Mouse (Mus musculus): Measurements from ENCODE around the gene Msx2.

Msx2 gene

GRCm38 (mm10) chr13:53465191-53465820, 7.6 kb downstream of the Msx2 start:
- in situ Hi-C loops (cut with MboI, MseI): loop anchor here (10.0 kb wide), 1 partner anchor 219 kb away; no protein-coding TSS in a partner anchor

GRCm38 (mm10) chr13:53464441-53465001, 8.4 kb downstream of the Msx2 start:
- in situ Hi-C loops (cut with MboI, MseI): loop anchor here (10.0 kb wide), 1 partner anchor 220 kb away; no protein-coding TSS in a partner anchor

- in situ Hi-C loops (cut with MboI, MseI): loop anchor here (10.0 kb wide), 1 partner anchor 221 kb away; no protein-coding TSS in a partner anchor
These were observed 8.9 kb downstream of the Msx2 start for GRCm38 (mm10) chr13:53463946-53464345.

GRCm38 (mm10) chr13:53463037-53463436, 9.8 kb downstream of the Msx2 start:
- in situ Hi-C loops (cut with MboI, MseI): loop anchor here (10.0 kb wide), 1 partner anchor 222 kb away; no protein-coding TSS in a partner anchor

GRCm38 (mm10) chr13:53462649-53462970, 10.3 kb downstream of the Msx2 start:
- in situ Hi-C loops (cut with MboI, MseI): loop anchor here (10.0 kb wide), 1 partner anchor 222 kb away; no protein-coding TSS in a partner anchor

- in situ Hi-C loops (cut with MboI, MseI): loop anchor here (10.0 kb wide), 1 partner anchor 223 kb away; no protein-coding TSS in a partner anchor
These were observed 10.8 kb downstream of the Msx2 start for GRCm38 (mm10) chr13:53461855-53462648.

GRCm38 (mm10) chr13:53461346-53461745, 11.5 kb downstream of the Msx2 start:
- in situ Hi-C loops (cut with MboI, MseI): loop anchor here (10.0 kb wide), 1 partner anchor 223 kb away; no protein-coding TSS in a partner anchor

- in situ Hi-C loops (cut with MboI, MseI): no loop called here
These were observed 14.1 kb downstream of the Msx2 start for GRCm38 (mm10) chr13:53458766-53459165.

GRCm38 (mm10) chr13:53454794-53455672, 17.8 kb downstream of the Msx2 start:
- in situ Hi-C loops (cut with MboI, MseI): no loop called here

- in situ Hi-C loops (cut with MboI, MseI): no loop called here
These were observed 18.9 kb downstream of the Msx2 start for GRCm38 (mm10) chr13:53453927-53454326.

GRCm38 (mm10) chr13:53447609-53448008, 25.3 kb downstream of the Msx2 start:
- in situ Hi-C loops (cut with MboI, MseI): no loop called here

- in situ Hi-C loops (cut with MboI, MseI): no loop called here
These were observed 29.3 kb downstream of the Msx2 start for GRCm38 (mm10) chr13:53443602-53444001.

GRCm38 (mm10) chr13:53442168-53442980, 30.5 kb downstream of the Msx2 start:
- in situ Hi-C loops (cut with MboI, MseI): no loop called here

GRCm38 (mm10) chr13:53441307-53442028, 31.4 kb downstream of the Msx2 start:
- in situ Hi-C loops (cut with MboI, MseI): no loop called here

- in situ Hi-C loops (cut with MboI, MseI): loop anchor here (10.0 kb wide), 1 partner anchor 795 kb away; no protein-coding TSS in a partner anchor
These were observed 32.9 kb downstream of the Msx2 start for GRCm38 (mm10) chr13:53439957-53440356.

- in situ Hi-C loops (cut with MboI, MseI): no loop called here
These were observed 46.4 kb downstream of the Msx2 start for GRCm38 (mm10) chr13:53426507-53426906.

- in situ Hi-C loops (cut with MboI, MseI): no loop called here
These were observed 51.7 kb downstream of the Msx2 start for GRCm38 (mm10) chr13:53421189-53421588.

GRCm38 (mm10) chr13:53420741-53421140, 52.1 kb downstream of the Msx2 start:
- in situ Hi-C loops (cut with MboI, MseI): no loop called here

GRCm38 (mm10) chr13:53419681-53420080, 53.2 kb downstream of the Msx2 start:
- in situ Hi-C loops (cut with MboI, MseI): loop anchor here (5.0 kb wide), 1 partner anchor 307 kb away; no protein-coding TSS in a partner anchor

GRCm38 (mm10) chr13:53417701-53418100, 55.2 kb downstream of the Msx2 start:
- in situ Hi-C loops (cut with MboI, MseI): loop anchor here (5.0 kb wide), 1 partner anchor 305 kb away; no protein-coding TSS in a partner anchor
